Mouse (Mus musculus): ENCODE measurements around the gene Olfr51.

- TF ChIP-seq POLR2A (IDR thresholded peaks at IDR 0.05; ENCODE audit: insufficient read depth, low read depth, low read length), result no peak
- no peak for TF ChIP-seq CTCF (IDR thresholded peaks at IDR 0.05; ENCODE audit: insufficient read depth, low read depth, low read length)
Observed at GRCm38 (mm10) chr11:51035951-51036350, 32.6 kb downstream of the Olfr51 start.

Data from olfactory bulb, adult 2 months (tissue).